Mouse (Mus musculus) heart, embryonic 11.5 days (tissue): ENCODE measurements around the gene Pcsk7. TPM values are rescaled to one million over a fixed set of nuclear protein-coding genes. Genes with fewer than 3 reads are reported as not detected.
A peak's percentile ranks its signal among the peaks of the same experiment; 100 is the strongest.

Experiments used
- ATAC-seq: fragments of 200-750 bp; cut with Nextera tagmentation; replicated peaks from 2 replicates; pipeline ENCODE4 v1.8.0; 2017; ENCODE audit warnings: moderate library complexity; ENCODE audit not compliant: insufficient number of reproducible peaks, low FRiP score, low TSS enrichment
- H3K27ac ChIP-seq: fragments of 300-500 bp; sonication (generic); 2 replicates; pipeline ENCODE4 v1.5.1; 2014; ENCODE audit warnings: mild to moderate bottlenecking, low read depth, low read length
- H3K27me3 ChIP-seq: fragments of 300-500 bp; sonication (generic); 2 replicates; pipeline ENCODE4 v1.6.1; 2014; ENCODE audit warnings: mild to moderate bottlenecking, low read length, mixed read lengths; ENCODE audit not compliant: control insufficient read depth, insufficient read depth
- H3K36me3 ChIP-seq: fragments of 300-500 bp; sonication (generic); 2 replicates; pipeline ENCODE4 v1.6.1; 2014; ENCODE audit warnings: mild to moderate bottlenecking, low read length, moderate library complexity, mixed read lengths; ENCODE audit not compliant: control insufficient read depth, insufficient read depth
- H3K4me1 ChIP-seq: fragments of 300-500 bp; sonication (generic); 2 replicates; pipeline ENCODE4 v1.6.1; 2014; ENCODE audit warnings: low read length; ENCODE audit not compliant: control insufficient read depth, insufficient read depth
- H3K4me2 ChIP-seq: fragments of 300-500 bp; sonication (generic); 2 replicates; pipeline ENCODE4 v1.6.1; 2014; ENCODE audit warnings: mild to moderate bottlenecking, moderate library complexity
- H3K4me3 ChIP-seq: fragments of 300-500 bp; sonication (generic); 2 replicates; pipeline ENCODE4 v1.5.1; 2014; ENCODE audit warnings: low read depth, low read length
- H3K9ac ChIP-seq: fragments of 300-500 bp; sonication (generic); 2 replicates; pipeline ENCODE4 v1.6.1; 2014; ENCODE audit warnings: mild to moderate bottlenecking, low read depth, low read length, moderate library complexity
- H3K9me3 ChIP-seq: fragments of 300-500 bp; sonication (generic); replicated peaks from 2 replicates; pipeline ENCODE4 v1.6.1; 2016; ENCODE audit warnings: low read length; ENCODE audit not compliant: control insufficient read depth
- WGBS: fragments of 180-500 bp; shearing (Covaris S2); extraction: QIAGEN DNeasy Blood & Tissue Kit; methylation state at CpG from one replicate; pipeline ENCODE4 v1.1.7; 2014; ENCODE audit not compliant: insufficient replicate concordance; 5-methylcytosine and 5-hydroxymethylcytosine counted together
- polyA plus RNA-seq: library from polyadenylated mRNA; unstranded; fragments of >200 nt; fragmentation: Nextera tagmentation; extraction: Ambion mirVana; gene quantifications from 2 replicates; pipeline ENCODE4 v1.2.1, GENCODE M21; 2014

The Pcsk7 gene
- polyA plus RNA-seq, result 11.2 and 16.7 TPM in 2 replicates

- H3K4me2 ChIP-seq, result peak within 1 kb of the TSS; percentile 77
- peak within 1 kb of the TSS; percentile 98 for H3K27ac ChIP-seq
- H3K36me3 ChIP-seq, result peaks cover 14% of the 10 kb centered on the region
- peaks cover 15% of the 10 kb centered on the region for H3K4me1 ChIP-seq
- peak within 1 kb of the TSS; percentile 96 for H3K9ac ChIP-seq
- H3K27me3 ChIP-seq, result no peaks in the 10 kb centered on the region
- peak within 1 kb of the TSS; percentile 98 for H3K4me3 ChIP-seq
- no peaks in the 10 kb centered on the region for H3K9me3 ChIP-seq
- ATAC-seq, result peak; percentile 89
- WGBS, result under 1% methylated on average over 79 of the region's 80 CpGs
Observed at GRCm38 (mm10) chr9:45906355-45907077, at the start of gene Pcsk7, which contains the start of gene Rnf214. Gene Pcsk7 (plus strand): TSS chr9:45906497. Gene Rnf214 (minus strand): TSS chr9:45906911.

- no peaks in the 10 kb centered on the region for H3K9me3 ChIP-seq
- 87% methylated on average over 10 of the region's 10 CpGs for WGBS
- no peak overlapping the region for H3K4me3 ChIP-seq
- no peaks in the 10 kb centered on the region for H3K4me1 ChIP-seq
- no peak for ATAC-seq
- H3K36me3 ChIP-seq, result peaks cover 26% of the 10 kb centered on the region
- H3K27ac ChIP-seq, result no peak overlapping the region
- H3K4me2 ChIP-seq, result no peak overlapping the region
- no peak overlapping the region for H3K9ac ChIP-seq
- no peaks in the 10 kb centered on the region for H3K27me3 ChIP-seq
Observed at GRCm38 (mm10) chr9:45859364-45859763, 46.9 kb upstream of the Pcsk7 start.

GRCm38 (mm10) chr9:45861813-45862212 is 44.5 kb upstream of the Pcsk7 start:
- H3K9me3 ChIP-seq, result no peaks in the 10 kb centered on the region
- H3K27ac ChIP-seq, result no peak overlapping the region
- H3K4me3 ChIP-seq, result no peak overlapping the region
- H3K4me2 ChIP-seq, result no peak overlapping the region
- peaks cover 38% of the 10 kb centered on the region for H3K36me3 ChIP-seq
- H3K27me3 ChIP-seq, result no peaks in the 10 kb centered on the region
- WGBS, result 93% methylated on average over 7 of the region's 7 CpGs
- no peak for ATAC-seq
- H3K9ac ChIP-seq, result no peak overlapping the region
- no peaks in the 10 kb centered on the region for H3K4me1 ChIP-seq

- Histone ChIP-seq H3K27ac (no peak overlapping the region), H3K9ac (no peak overlapping the region), H3K9me3 (no peaks in the 10 kb centered on the region), H3K4me2 (no peak overlapping the region), H3K36me3 (peaks cover 35% of the 10 kb centered on the region), H3K4me1 (no peaks in the 10 kb centered on the region), H3K4me3 (no peak overlapping the region), H3K27me3 (no peaks in the 10 kb centered on the region)
- WGBS, result 90% methylated on average over 3 of the region's 3 CpGs
- ATAC-seq, result no peak
Observed at GRCm38 (mm10) chr9:45869181-45869580, 37.1 kb upstream of the Pcsk7 start.

- no peaks in the 10 kb centered on the region for H3K27me3 ChIP-seq
- WGBS, result 93% methylated on average over 3 of the region's 3 CpGs
- no peaks in the 10 kb centered on the region for H3K4me1 ChIP-seq
- peaks cover 28% of the 10 kb centered on the region for H3K36me3 ChIP-seq
- H3K9me3 ChIP-seq, result no peaks in the 10 kb centered on the region
- no peak overlapping the region for H3K4me2 ChIP-seq
- no peak for ATAC-seq
- H3K9ac ChIP-seq, result no peak overlapping the region
- H3K4me3 ChIP-seq, result no peak overlapping the region
- H3K27ac ChIP-seq, result no peak overlapping the region
Observed at GRCm38 (mm10) chr9:45870265-45870664, 36.0 kb upstream of the Pcsk7 start.

- H3K9me3 ChIP-seq, result no peaks in the 10 kb centered on the region
- H3K27ac ChIP-seq, result no peak overlapping the region
- ATAC-seq, result no peak
- no peaks in the 10 kb centered on the region for H3K27me3 ChIP-seq
- no peak overlapping the region for H3K4me2 ChIP-seq
- no peak overlapping the region for H3K4me3 ChIP-seq
- WGBS, result 80% methylated on average over 2 of the region's 2 CpGs
- H3K36me3 ChIP-seq, result peaks cover 2% of the 10 kb centered on the region; the same call in 1 of the 2 replicates
- no peak overlapping the region for H3K9ac ChIP-seq
- H3K4me1 ChIP-seq, result no peaks in the 10 kb centered on the region
Observed at GRCm38 (mm10) chr9:45877928-45878327, 28.4 kb upstream of the Pcsk7 start.

GRCm38 (mm10) chr9:45893681-45894080 is 12.6 kb upstream of the Pcsk7 start:
- Histone ChIP-seq H3K36me3 (peaks cover 29% of the 10 kb centered on the region), H3K27ac (no peak overlapping the region), H3K4me1 (no peaks in the 10 kb centered on the region), H3K27me3 (no peaks in the 10 kb centered on the region), H3K9ac (no peak overlapping the region), H3K9me3 (no peaks in the 10 kb centered on the region), H3K4me2 (no peak overlapping the region), H3K4me3 (no peak overlapping the region)
- no peak for ATAC-seq

GRCm38 (mm10) chr9:45905196-45905595 is 1.1 kb upstream of the Pcsk7 start:
- no peak for ATAC-seq
- peak overlapping the region; percentile 96 for H3K9ac ChIP-seq
- no peak overlapping the region for H3K27ac ChIP-seq
- peak overlapping the region; percentile 77 for H3K4me2 ChIP-seq
- H3K4me1 ChIP-seq, result peaks cover 15% of the 10 kb centered on the region
- WGBS, result 54% methylated on average over 4 of the region's 4 CpGs
- H3K27me3 ChIP-seq, result no peaks in the 10 kb centered on the region
- H3K36me3 ChIP-seq, result peaks cover 10% of the 10 kb centered on the region
- H3K9me3 ChIP-seq, result no peaks in the 10 kb centered on the region
- peak overlapping the region; percentile 98 for H3K4me3 ChIP-seq

GRCm38 (mm10) chr9:45905811-45906237 is 473 bp upstream of the Pcsk7 start:
- peak; percentile 51 for ATAC-seq
- peak overlapping the region; percentile 77 for H3K4me2 ChIP-seq
- H3K36me3 ChIP-seq, result peaks cover 8% of the 10 kb centered on the region
- peaks cover 15% of the 10 kb centered on the region for H3K4me1 ChIP-seq
- no peaks in the 10 kb centered on the region for H3K27me3 ChIP-seq
- 1% methylated on average over 22 of the region's 27 CpGs for WGBS
- H3K27ac ChIP-seq, result peak overlapping the region; percentile 98
- H3K9me3 ChIP-seq, result no peaks in the 10 kb centered on the region
- H3K4me3 ChIP-seq, result peak overlapping the region; percentile 98
- H3K9ac ChIP-seq, result peak overlapping the region; percentile 96
